Mouse (Mus musculus): Measurements from ENCODE around the gene Prl8a2. TPM values are rescaled to one million over a fixed set of nuclear protein-coding genes. Genes with fewer than 3 reads are reported as not detected.

Prl8a2 gene
- not detected in 2 replicates for polyA plus RNA-seq (2011; ENCODE audit: insufficient read depth, insufficient read length, low replicate concordance, missing spikeins)

GRCm38 (mm10) chr13:27345373-27345772 is at the start of gene Prl8a2:
TSS of gene Prl8a2 (plus strand) at chr13:27345673.
- TF ChIP-seq POLR2A (IDR thresholded peaks at IDR 0.05; ENCODE audit: borderline replicate concordance, control insufficient read depth, low read depth, low read length), result no peak
- TF ChIP-seq CTCF (IDR thresholded peaks at IDR 0.05; ENCODE audit: control insufficient read depth, insufficient read depth, low read length), result no peak
- WGBS, result 74% methylated on average over 2 of the region's 2 CpGs
- Histone ChIP-seq H3K4me1 (ENCODE audit: control insufficient read depth, insufficient read depth, low read length) (no peaks in the 10 kb centered on the region), H3K27ac (ENCODE audit: control insufficient read depth, insufficient read depth, low read depth, low read length, poor library complexity) (no peak within 1 kb of the TSS), H3K4me3 (replicated peaks; ENCODE audit: control insufficient read depth, low read depth, low read length) (no peak within 1 kb of the TSS)

GRCm38 (mm10) chr13:27312334-27313225 is 32.9 kb upstream of the Prl8a2 start, which contains the start of gene Prl6a1:
TSS of gene Prl6a1 (plus strand) at chr13:27312627.
- no peak within 1 kb of the TSS for H3K4me3 ChIP-seq (replicated peaks; ENCODE audit: control insufficient read depth, low read depth, low read length)
- no peak for TF ChIP-seq POLR2A (IDR thresholded peaks at IDR 0.05; ENCODE audit: borderline replicate concordance, control insufficient read depth, low read depth, low read length)
- H3K27ac ChIP-seq (ENCODE audit: control insufficient read depth, insufficient read depth, low read depth, low read length, poor library complexity), result no peak within 1 kb of the TSS
- no peaks in the 10 kb centered on the region for H3K4me1 ChIP-seq (ENCODE audit: control insufficient read depth, insufficient read depth, low read length)
- WGBS, result 56% methylated on average over 7 of the region's 7 CpGs

GRCm38 (mm10) chr13:27334989-27335388 is 10.5 kb upstream of the Prl8a2 start:
- H3K4me1 ChIP-seq (ENCODE audit: control insufficient read depth, insufficient read depth, low read length), result no peaks in the 10 kb centered on the region
- H3K27ac ChIP-seq (ENCODE audit: control insufficient read depth, insufficient read depth, low read depth, low read length, poor library complexity), result no peak overlapping the region
- TF ChIP-seq CTCF (IDR thresholded peaks at IDR 0.05; ENCODE audit: control insufficient read depth, insufficient read depth, low read length) (no peak), POLR2A (IDR thresholded peaks at IDR 0.05; ENCODE audit: borderline replicate concordance, control insufficient read depth, low read depth, low read length) (no peak)
- 67% methylated on average over 1 of the region's 1 CpGs for WGBS
- no peak overlapping the region for H3K4me3 ChIP-seq (replicated peaks; ENCODE audit: control insufficient read depth, low read depth, low read length)

GRCm38 (mm10) chr13:27342733-27343275 is 2.7 kb upstream of the Prl8a2 start:
- 67% methylated on average over 3 of the region's 3 CpGs for WGBS
- Histone ChIP-seq H3K4me1 (ENCODE audit: control insufficient read depth, insufficient read depth, low read length) (no peaks in the 10 kb centered on the region), H3K27ac (ENCODE audit: control insufficient read depth, insufficient read depth, low read depth, low read length, poor library complexity) (no peak overlapping the region), H3K4me3 (replicated peaks; ENCODE audit: control insufficient read depth, low read depth, low read length) (no peak overlapping the region)
- TF ChIP-seq POLR2A (IDR thresholded peaks at IDR 0.05; ENCODE audit: borderline replicate concordance, control insufficient read depth, low read depth, low read length) (no peak), CTCF (IDR thresholded peaks at IDR 0.05; ENCODE audit: control insufficient read depth, insufficient read depth, low read length) (no peak)

- H3K27ac ChIP-seq (ENCODE audit: control insufficient read depth, insufficient read depth, low read depth, low read length, poor library complexity), result no peak within 1 kb of the TSS
- no peak within 1 kb of the TSS for H3K4me3 ChIP-seq (replicated peaks; ENCODE audit: control insufficient read depth, low read depth, low read length)
- 79% methylated on average over 6 of the region's 6 CpGs for WGBS
- H3K4me1 ChIP-seq (ENCODE audit: control insufficient read depth, insufficient read depth, low read length), result no peaks in the 10 kb centered on the region
- TF ChIP-seq CTCF (IDR thresholded peaks at IDR 0.05; ENCODE audit: control insufficient read depth, insufficient read depth, low read length), result no peak
- TF ChIP-seq POLR2A (IDR thresholded peaks at IDR 0.05; ENCODE audit: borderline replicate concordance, control insufficient read depth, low read depth, low read length), result no peak
These were observed 45.3 kb downstream of the Prl8a2 start, which contains the start of gene Prl2b1 for GRCm38 (mm10) chr13:27390746-27391145. TSS of gene Prl2b1 (minus strand) at chr13:27390846.

GRCm38 (mm10) chr13:27399061-27399724 is 53.7 kb downstream of the Prl8a2 start:
- TF ChIP-seq POLR2A (IDR thresholded peaks at IDR 0.05; ENCODE audit: borderline replicate concordance, control insufficient read depth, low read depth, low read length) (no peak), CTCF (IDR thresholded peaks at IDR 0.05; ENCODE audit: control insufficient read depth, insufficient read depth, low read length) (no peak)
- no peaks in the 10 kb centered on the region for H3K4me1 ChIP-seq (ENCODE audit: control insufficient read depth, insufficient read depth, low read length)
- WGBS, result 72% methylated on average over 7 of the region's 7 CpGs
- H3K4me3 ChIP-seq (replicated peaks; ENCODE audit: control insufficient read depth, low read depth, low read length), result no peak overlapping the region
- no peak overlapping the region for H3K27ac ChIP-seq (ENCODE audit: control insufficient read depth, insufficient read depth, low read depth, low read length, poor library complexity)

Other genes with a start within 250 kb of the Prl8a2 start
- not detected in 2 replicates for gene Prl3d2, start 224.0 kb upstream of the Prl8a2 start, polyA plus RNA-seq (2011; ENCODE audit: insufficient read depth, insufficient read length, low replicate concordance, missing spikeins)
- gene Prl3d3, start 188.9 kb upstream of the Prl8a2 start, polyA plus RNA-seq (2011; ENCODE audit: insufficient read depth, insufficient read length, low replicate concordance, missing spikeins), result not detected in 2 replicates
- not detected in 2 replicates for gene Prl3c1, start 149.0 kb upstream of the Prl8a2 start, polyA plus RNA-seq (2011; ENCODE audit: insufficient read depth, insufficient read length, low replicate concordance, missing spikeins)
- gene Prl3b1, start 103.8 kb upstream of the Prl8a2 start, polyA plus RNA-seq (2011; ENCODE audit: insufficient read depth, insufficient read length, low replicate concordance, missing spikeins), result not detected in 2 replicates
- gene Prl3a1, start 86.2 kb upstream of the Prl8a2 start, polyA plus RNA-seq (2011; ENCODE audit: insufficient read depth, insufficient read length, low replicate concordance, missing spikeins), result 1.3 TPM in 1 of 2 replicates, not detected in the other
- not detected in 2 replicates for gene Prl6a1, start 33.0 kb upstream of the Prl8a2 start, polyA plus RNA-seq (2011; ENCODE audit: insufficient read depth, insufficient read length, low replicate concordance, missing spikeins)
- not detected in 2 replicates for gene Prl2b1, start 45.2 kb downstream of the Prl8a2 start, polyA plus RNA-seq (2011; ENCODE audit: insufficient read depth, insufficient read length, low replicate concordance, missing spikeins)
- gene Prl8a6, start 93.0 kb downstream of the Prl8a2 start, polyA plus RNA-seq (2011; ENCODE audit: insufficient read depth, insufficient read length, low replicate concordance, missing spikeins), result not detected in 2 replicates
- gene Prl8a8, start 167.5 kb downstream of the Prl8a2 start, polyA plus RNA-seq (2011; ENCODE audit: insufficient read depth, insufficient read length, low replicate concordance, missing spikeins), result not detected in 2 replicates
- not detected in 2 replicates for gene Prl8a9, start 218.9 kb downstream of the Prl8a2 start, polyA plus RNA-seq (2011; ENCODE audit: insufficient read depth, insufficient read length, low replicate concordance, missing spikeins)
- not detected in 2 replicates for gene Prl8a1, start 236.5 kb downstream of the Prl8a2 start, polyA plus RNA-seq (2011; ENCODE audit: insufficient read depth, insufficient read length, low replicate concordance, missing spikeins)

Data from bone marrow, adult 2 months (tissue).